Mouse (Mus musculus) heart, embryonic 16.5 days (tissue): ENCODE measurements around the gene Trappc10. TPM values are rescaled to one million over a fixed set of nuclear protein-coding genes. Genes with fewer than 3 reads are reported as not detected.

Experiments used
- ATAC-seq: fragments of 200-750 bp; cut with Nextera tagmentation; replicated peaks from 2 replicates; pipeline ENCODE4 v1.8.0; 2017; ENCODE audit warnings: moderate number of reproducible peaks; ENCODE audit not compliant: insufficient read depth, low FRiP score; ENCODE audit errors: extremely low read depth
- H3K27ac ChIP-seq: fragments of 300-500 bp; sonication (generic); 2 replicates; pipeline ENCODE4 v1.5.1; 2014; ENCODE audit warnings: mild to moderate bottlenecking, low read length, control low read depth, moderate library complexity
- H3K27me3 ChIP-seq: fragments of 300-500 bp; sonication (generic); 2 replicates; pipeline ENCODE4 v1.6.1; 2014; ENCODE audit warnings: low read length, mixed read lengths; ENCODE audit not compliant: control insufficient read depth, insufficient read depth
- H3K36me3 ChIP-seq: fragments of 300-500 bp; sonication (generic); 2 replicates; pipeline ENCODE4 v1.6.1; 2014; ENCODE audit not compliant: control insufficient read depth, insufficient read depth
- H3K4me1 ChIP-seq: fragments of 300-500 bp; sonication (generic); 2 replicates; pipeline ENCODE4 v1.6.1; 2014; ENCODE audit warnings: low read length, mixed read lengths; ENCODE audit not compliant: control insufficient read depth, insufficient read depth
- H3K4me2 ChIP-seq: fragments of 300-500 bp; sonication (generic); 2 replicates; pipeline ENCODE4 v1.6.1; 2014; ENCODE audit warnings: low read depth, mild to moderate bottlenecking, control low read depth, low read length
- H3K4me3 ChIP-seq: fragments of 300-500 bp; sonication (generic); 2 replicates; pipeline ENCODE4 v1.5.1; 2014; ENCODE audit warnings: mild to moderate bottlenecking, control low read depth, low read length
- H3K9ac ChIP-seq: fragments of 300-500 bp; sonication (generic); 2 replicates; pipeline ENCODE4 v1.6.1; 2014; ENCODE audit warnings: low read length, control low read depth
- H3K9me3 ChIP-seq: fragments of 300-500 bp; sonication (generic); replicated peaks from 2 replicates; pipeline ENCODE4 v1.6.1; 2016; ENCODE audit warnings: low read length; ENCODE audit not compliant: control insufficient read depth
- WGBS: fragments of 180-500 bp; shearing (Covaris S2); extraction: QIAGEN DNeasy Blood & Tissue Kit; methylation state at CpG from one replicate; pipeline ENCODE4 v1.1.7; 2014; 5-methylcytosine and 5-hydroxymethylcytosine counted together
- polyA plus RNA-seq: library from polyadenylated mRNA; unstranded; fragments of >200 nt; fragmentation: Nextera tagmentation; extraction: Ambion mirVana; gene quantifications from 2 replicates; pipeline ENCODE4 v1.2.1, GENCODE M21; 2015

The Trappc10 gene
- 7.0 and 11.9 TPM in 2 replicates for polyA plus RNA-seq

DNA sequence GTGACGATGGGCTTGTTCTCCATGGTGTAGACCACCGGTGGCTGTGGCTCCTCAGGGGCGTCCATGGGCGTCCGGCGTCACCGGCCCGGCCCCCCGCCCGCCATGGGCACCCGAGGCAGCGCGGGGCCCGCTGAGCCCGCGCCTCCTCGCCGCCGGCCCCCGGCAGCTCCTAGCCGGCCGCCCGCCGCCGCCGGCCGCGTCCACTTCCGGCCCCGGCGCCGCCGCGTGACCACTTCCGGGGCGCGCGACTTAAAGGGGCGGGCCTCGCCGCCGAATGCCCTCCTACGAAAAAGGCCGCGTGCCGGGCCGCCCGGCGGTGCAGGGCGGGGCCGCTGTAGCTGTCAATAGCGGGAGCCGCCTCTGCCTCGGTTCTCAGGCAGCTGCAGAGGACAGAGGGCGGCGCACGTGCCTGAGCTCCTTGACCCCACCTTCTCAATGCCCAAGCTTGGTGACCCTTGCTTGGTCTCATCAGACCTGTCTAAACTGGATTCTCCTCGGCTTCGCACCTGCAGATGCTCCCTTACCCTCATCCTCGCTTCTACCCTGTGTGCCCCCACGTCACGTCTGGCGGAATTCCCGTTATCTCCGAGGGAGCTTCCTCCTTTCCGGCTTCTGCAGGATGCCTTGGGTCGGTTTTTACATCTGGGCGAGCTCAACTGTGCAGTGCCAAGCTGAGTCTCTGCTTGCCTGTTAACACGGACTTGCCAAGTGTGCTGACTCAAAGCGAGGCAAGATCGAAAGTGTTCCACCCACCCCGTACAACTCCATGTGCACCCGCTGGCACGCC lies at the start of gene Trappc10:
Gene Trappc10, minus strand, starts transcription at position 204 of the 787 bp plus-strand sequence.
- Histone ChIP-seq H3K9me3 (no peaks in the 10 kb centered on the region), H3K4me2 (peak within 1 kb of the TSS; percentile 98), H3K9ac (peak within 1 kb of the TSS; percentile 80), H3K4me3 (peak within 1 kb of the TSS; percentile 70), H3K4me1 (peaks cover 12% of the 10 kb centered on the region), H3K27ac (peak within 1 kb of the TSS; percentile 56), H3K27me3 (no peaks in the 10 kb centered on the region), H3K36me3 (no peaks in the 10 kb centered on the region)
- ATAC-seq = peak; percentile 94
- WGBS = under 1% methylated on average over 69 of the region's 74 CpGs

- ATAC-seq = no peak
- peaks cover 30% of the 10 kb centered on the region for H3K4me1 ChIP-seq
- no peaks in the 10 kb centered on the region for H3K36me3 ChIP-seq
- 57% methylated on average over 1 of the region's 1 CpGs for whole genome bisulfite sequencing
- no peak overlapping the region for H3K4me3 ChIP-seq
- no peak overlapping the region for H3K27ac ChIP-seq
- no peak overlapping the region for H3K9ac ChIP-seq
- no peak overlapping the region for H3K4me2 ChIP-seq
- no peaks in the 10 kb centered on the region for H3K27me3 ChIP-seq
- H3K9me3 ChIP-seq = no peaks in the 10 kb centered on the region
Measured at GRCm38 (mm10) chr10:78293576-78293975, 49.1 kb upstream of the Trappc10 start.

DNA sequence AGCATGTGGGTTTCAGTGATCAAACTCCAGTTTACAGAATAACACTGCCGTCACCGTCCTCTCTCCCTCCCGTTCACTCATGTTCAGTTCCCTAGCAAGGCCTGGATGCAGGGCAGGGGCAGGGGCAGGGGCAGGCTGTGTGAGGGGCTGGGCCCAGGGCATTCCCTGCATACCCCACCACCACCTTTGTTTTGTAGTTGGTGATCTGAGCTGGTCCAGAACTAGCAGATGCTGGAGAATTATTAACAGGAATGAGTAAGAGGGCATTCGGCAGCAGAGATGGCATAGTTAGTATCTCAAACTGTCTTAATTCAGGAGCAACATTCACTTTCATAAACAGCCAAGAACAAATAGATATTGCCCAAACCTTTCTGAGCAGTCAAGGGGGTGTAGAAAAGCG lies 47.9 kb upstream of the Trappc10 start:
- Histone ChIP-seq H3K27me3 (no peaks in the 10 kb centered on the region), H3K9me3 (no peaks in the 10 kb centered on the region), H3K4me2 (no peak overlapping the region), H3K9ac (no peak overlapping the region), H3K27ac (no peak overlapping the region), H3K4me1 (peaks cover 18% of the 10 kb centered on the region), H3K36me3 (peaks cover 3% of the 10 kb centered on the region; the same call in 1 of the 2 replicates), H3K4me3 (no peak overlapping the region)
- no peak for ATAC-seq
- 95% methylated on average over 5 of the region's 5 CpGs for WGBS

GRCm38 (mm10) chr10:78290730-78291535 lies 46.5 kb upstream of the Trappc10 start:
- H3K4me3 ChIP-seq = no peak overlapping the region
- H3K9me3 ChIP-seq = no peaks in the 10 kb centered on the region
- no peak overlapping the region for H3K27ac ChIP-seq
- H3K4me2 ChIP-seq = no peak overlapping the region
- H3K4me1 ChIP-seq = peaks cover 10% of the 10 kb centered on the region
- no peak overlapping the region for H3K9ac ChIP-seq
- WGBS = 75% methylated on average over 8 of the region's 8 CpGs
- H3K36me3 ChIP-seq = peaks cover 17% of the 10 kb centered on the region
- H3K27me3 ChIP-seq = no peaks in the 10 kb centered on the region
- ATAC-seq = no peak

GRCm38 (mm10) chr10:78288896-78289295 lies 44.5 kb upstream of the Trappc10 start:
- Histone ChIP-seq H3K4me1 (no peaks in the 10 kb centered on the region), H3K27me3 (no peaks in the 10 kb centered on the region), H3K36me3 (peaks cover 17% of the 10 kb centered on the region), H3K27ac (no peak overlapping the region), H3K4me2 (no peak overlapping the region), H3K9ac (no peak overlapping the region), H3K4me3 (no peak overlapping the region), H3K9me3 (no peaks in the 10 kb centered on the region)
- WGBS = 90% methylated on average over 4 of the region's 4 CpGs
- ATAC-seq = no peak

GRCm38 (mm10) chr10:78288135-78288534 lies 43.7 kb upstream of the Trappc10 start:
- H3K9me3 ChIP-seq = no peaks in the 10 kb centered on the region
- no peaks in the 10 kb centered on the region for H3K27me3 ChIP-seq
- H3K4me1 ChIP-seq = no peaks in the 10 kb centered on the region
- WGBS = 91% methylated on average over 5 of the region's 5 CpGs
- no peak overlapping the region for H3K4me2 ChIP-seq
- no peak overlapping the region for H3K9ac ChIP-seq
- H3K27ac ChIP-seq = no peak overlapping the region
- peaks cover 22% of the 10 kb centered on the region for H3K36me3 ChIP-seq
- ATAC-seq = no peak
- no peak overlapping the region for H3K4me3 ChIP-seq

- H3K4me3 ChIP-seq = no peak overlapping the region
- H3K36me3 ChIP-seq = peaks cover 27% of the 10 kb centered on the region
- no peaks in the 10 kb centered on the region for H3K9me3 ChIP-seq
- no peak for ATAC-seq
- no peak overlapping the region for H3K27ac ChIP-seq
- no peak overlapping the region for H3K4me2 ChIP-seq
- no peak overlapping the region for H3K9ac ChIP-seq
- WGBS = 87% methylated on average over 22 of the region's 22 CpGs
- no peaks in the 10 kb centered on the region for H3K4me1 ChIP-seq
- H3K27me3 ChIP-seq = no peaks in the 10 kb centered on the region
Measured at GRCm38 (mm10) chr10:78287465-78288132, 43.2 kb upstream of the Trappc10 start.

DNA sequence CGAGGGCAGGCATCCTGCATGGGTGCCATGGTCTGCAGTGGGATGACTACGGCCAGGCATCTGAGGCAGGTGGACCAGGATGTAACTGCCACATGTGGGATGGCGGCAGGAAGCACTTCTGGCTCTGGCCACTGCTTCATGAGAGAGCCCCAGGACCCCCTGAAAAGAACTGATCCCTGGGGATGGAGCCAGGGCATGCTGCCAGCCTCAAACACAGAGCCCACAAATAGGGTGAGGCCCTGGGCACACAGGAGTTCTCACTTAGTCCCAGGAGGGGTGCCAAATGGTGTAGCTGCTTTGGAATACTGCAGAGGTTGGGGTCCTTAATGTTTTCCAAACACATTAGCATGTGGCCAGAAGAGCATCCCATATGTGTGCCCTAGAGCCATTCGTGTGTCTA lies 41.5 kb upstream of the Trappc10 start:
- H3K36me3 ChIP-seq = peaks cover 41% of the 10 kb centered on the region
- H3K27me3 ChIP-seq = no peaks in the 10 kb centered on the region
- no peak overlapping the region for H3K4me3 ChIP-seq
- no peak overlapping the region for H3K27ac ChIP-seq
- ATAC-seq = no peak
- no peak overlapping the region for H3K9ac ChIP-seq
- no peaks in the 10 kb centered on the region for H3K9me3 ChIP-seq
- H3K4me1 ChIP-seq = no peaks in the 10 kb centered on the region
- no peak overlapping the region for H3K4me2 ChIP-seq
- 81% methylated on average over 4 of the region's 4 CpGs for WGBS
